Mouse (Mus musculus) cerebellum, adult 2 months (tissue): ENCODE measurements around the gene Tfap4. TPM values are rescaled to one million over a fixed set of nuclear protein-coding genes. Genes with fewer than 3 reads are reported as not detected.

ENCODE experiments used
- DNase-seq, 2 experiments: peaks; one replicate each; pipeline ENCODE4 v3.0.0; 2021
- H3K27ac ChIP-seq: fragments of 200-500 bp; 2 replicates; pipeline ENCODE4 v1.5.1; 2012; ENCODE audit warnings: low read length, control low read depth, inconsistent platforms; ENCODE audit not compliant: insufficient read depth
- H3K27me3 ChIP-seq: fragments of 200-500 bp; 2 replicates; pipeline ENCODE4 v1.6.1; 2012; ENCODE audit warnings: inconsistent platforms, mild to moderate bottlenecking, low read length, moderate library complexity; ENCODE audit not compliant: control insufficient read depth, insufficient read depth
- H3K4me1 ChIP-seq: fragments of 200-500 bp; 2 replicates; pipeline ENCODE4 v1.6.1; 2011; ENCODE audit warnings: low read length; ENCODE audit not compliant: control insufficient read depth, insufficient read depth
- H3K4me3 ChIP-seq: fragments of 200-500 bp; replicated peaks from 2 replicates; pipeline ENCODE3; 2011; ENCODE audit warnings: mild to moderate bottlenecking, low read depth, low read length, control low read depth; ENCODE audit not compliant: insufficient read depth
- CTCF ChIP-seq: fragments of 200-500 bp; IDR thresholded peaks from 2 replicates; pipeline ENCODE4 v1.5.1; 2011; ENCODE audit warnings: low read depth, mild to moderate bottlenecking, control low read depth, low read length, moderate library complexity, borderline replicate concordance; ENCODE audit not compliant: insufficient read depth
- POLR2A ChIP-seq: fragments of 200-500 bp; IDR thresholded peaks from 2 replicates; pipeline ENCODE4 v1.6.1; 2011; ENCODE audit warnings: low read length, control low read depth, borderline replicate concordance; ENCODE audit not compliant: insufficient read depth
- WGBS: fragments of 180-500 bp; shearing (Covaris S2); methylation state at CpG from one replicate; pipeline ENCODE4 v1.1.7; 2018; 5-methylcytosine and 5-hydroxymethylcytosine counted together
- polyA plus RNA-seq: library from polyadenylated mRNA; depleted of rRNA; stranded (reverse); fragments of >200 nt; gene quantifications from 2 replicates; pipeline ENCODE4 v1.2.3, GENCODE M21; 2012; rRNA removed

Tfap4 gene
- 9.8 and 9.9 TPM in 2 replicates for polyA plus RNA-seq

- peak; percentile 82 to 88 for DNase-seq
- Histone ChIP-seq H3K27ac (peak within 1 kb of the TSS; percentile 75), H3K27me3 (no peaks in the 10 kb centered on the region), H3K4me3 (peak within 1 kb of the TSS; percentile 87), H3K4me1 (no peaks in the 10 kb centered on the region)
- peak; percentile 23; the same call in 1 of the 2 replicates for TF ChIP-seq POLR2A
- no peak; the same call in 1 of the 2 replicates for TF ChIP-seq CTCF
- WGBS: 0% methylated on average over 17 of the region's 17 CpGs
Measured at GRCm38 (mm10) chr16:4559715-4560144, at the start of gene Tfap4. Gene Tfap4, minus strand, starts transcription at chr16:4559854.

GRCm38 (mm10) chr16:4608532-4609059, 48.9 kb upstream of the Tfap4 start:
- no peak for TF ChIP-seq CTCF
- TF ChIP-seq POLR2A: no peak
- Histone ChIP-seq H3K27ac (no peak overlapping the region), H3K4me1 (no peaks in the 10 kb centered on the region; the same call in 1 of the 2 replicates), H3K4me3 (no peak overlapping the region), H3K27me3 (no peaks in the 10 kb centered on the region)
- 84% methylated on average over 19 of the region's 19 CpGs for WGBS
- DNase-seq: no peak

GRCm38 (mm10) chr16:4607818-4608531, 48.3 kb upstream of the Tfap4 start:
- no peaks in the 10 kb centered on the region for H3K27me3 ChIP-seq
- DNase-seq: peak; percentile 84 to 91
- H3K4me3 ChIP-seq: no peak overlapping the region
- no peak overlapping the region for H3K27ac ChIP-seq
- 49% methylated on average over 9 of the region's 9 CpGs for WGBS
- TF ChIP-seq POLR2A (no peak), CTCF (peak; percentile 96)
- no peaks in the 10 kb centered on the region; the same call in none of the 2 replicates for H3K4me1 ChIP-seq

- DNase-seq: peak; percentile 48 to 49
- 36% methylated on average over 5 of the region's 5 CpGs for WGBS
- peaks cover 5% of the 10 kb centered on the region for H3K4me1 ChIP-seq
- no peak overlapping the region for H3K4me3 ChIP-seq
- H3K27me3 ChIP-seq: no peaks in the 10 kb centered on the region
- TF ChIP-seq POLR2A (no peak), CTCF (peak; percentile 32; the same call in 1 of the 2 replicates)
- no peak overlapping the region for H3K27ac ChIP-seq
Measured at GRCm38 (mm10) chr16:4606431-4607084, 46.9 kb upstream of the Tfap4 start.

GRCm38 (mm10) chr16:4605514-4606131, 46.0 kb upstream of the Tfap4 start:
- DNase-seq: no peak
- Histone ChIP-seq H3K4me1 (peaks cover 5% of the 10 kb centered on the region), H3K4me3 (no peak overlapping the region), H3K27ac (no peak overlapping the region), H3K27me3 (no peaks in the 10 kb centered on the region)
- 68% methylated on average over 13 of the region's 13 CpGs for WGBS
- TF ChIP-seq POLR2A: no peak
- TF ChIP-seq CTCF: no peak

- 73% methylated on average over 11 of the region's 11 CpGs for WGBS
- TF ChIP-seq POLR2A (no peak), CTCF (no peak)
- H3K4me1 ChIP-seq: peaks cover 5% of the 10 kb centered on the region
- H3K27me3 ChIP-seq: no peaks in the 10 kb centered on the region
- H3K4me3 ChIP-seq: no peak overlapping the region
- no peak for DNase-seq
- H3K27ac ChIP-seq: no peak overlapping the region
Measured at GRCm38 (mm10) chr16:4604293-4604837, 44.7 kb upstream of the Tfap4 start.

- Histone ChIP-seq H3K4me3 (no peak overlapping the region), H3K27me3 (no peaks in the 10 kb centered on the region), H3K4me1 (peaks cover 5% of the 10 kb centered on the region), H3K27ac (no peak overlapping the region)
- DNase-seq: no peak
- WGBS: 64% methylated on average over 1 of the region's 1 CpGs
- TF ChIP-seq CTCF (no peak), POLR2A (no peak)
Measured at GRCm38 (mm10) chr16:4603453-4603837, 43.8 kb upstream of the Tfap4 start.
